Mouse (Mus musculus): ENCODE results near the gene Acsf2.
"Not testable (repeated sequence)": the region's sequence is repeated elsewhere in the genome, so short reads cannot be mapped to it uniquely, and the experiment has no call there.

Acsf2 gene

DNA sequence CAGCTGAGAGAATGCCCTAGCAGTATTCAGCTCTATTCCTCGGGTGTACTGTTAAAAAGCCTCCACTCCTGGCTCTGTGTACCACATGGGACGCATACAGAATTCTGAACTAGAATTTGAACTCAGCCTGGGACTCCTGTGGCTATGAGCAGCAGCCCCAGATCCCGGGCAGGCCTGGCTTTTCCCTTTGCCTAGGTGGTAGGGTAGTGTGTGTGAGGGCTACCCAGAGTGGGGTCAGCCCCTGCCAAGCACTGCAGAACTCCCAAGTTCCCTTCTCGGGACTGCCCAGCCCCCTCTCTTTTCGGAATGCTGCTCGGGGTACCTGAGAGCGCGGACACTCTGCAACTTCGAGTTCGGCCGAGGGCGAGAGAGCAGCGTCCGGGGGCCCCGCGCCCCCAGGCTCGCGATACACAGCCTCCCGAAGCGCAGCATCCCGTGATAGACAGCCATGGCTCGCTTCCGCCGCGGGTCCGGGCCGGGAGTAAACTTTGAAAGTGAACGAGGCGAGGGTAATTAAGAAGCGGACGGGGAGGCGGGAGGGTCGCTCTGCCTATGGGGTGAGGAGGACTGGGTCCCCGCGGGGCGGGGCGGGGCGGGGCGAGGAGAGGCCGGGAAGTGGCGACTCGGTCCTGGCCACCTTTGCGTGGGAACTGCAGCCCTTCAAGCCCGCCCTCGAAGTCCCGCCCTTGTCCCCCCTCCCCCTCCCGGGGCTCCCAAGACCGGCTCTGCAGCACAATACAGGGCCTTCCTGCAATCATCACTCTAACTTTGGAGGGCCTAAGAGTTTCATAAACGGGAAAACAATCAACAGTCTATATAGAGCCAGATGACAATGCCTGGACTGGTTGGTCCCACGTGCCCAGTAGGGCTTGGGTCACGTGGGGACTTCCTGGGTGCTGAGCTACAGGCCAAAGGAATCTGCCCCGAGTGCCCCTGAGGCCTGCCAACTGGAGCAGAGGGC is at the start of gene Acsf2:
Gene Acsf2, minus strand, starts transcription at position 551 of the 961 bp plus-strand sequence.
- peak; percentile 89 for DNase-seq (ENCODE audit: low read depth)

DNA sequence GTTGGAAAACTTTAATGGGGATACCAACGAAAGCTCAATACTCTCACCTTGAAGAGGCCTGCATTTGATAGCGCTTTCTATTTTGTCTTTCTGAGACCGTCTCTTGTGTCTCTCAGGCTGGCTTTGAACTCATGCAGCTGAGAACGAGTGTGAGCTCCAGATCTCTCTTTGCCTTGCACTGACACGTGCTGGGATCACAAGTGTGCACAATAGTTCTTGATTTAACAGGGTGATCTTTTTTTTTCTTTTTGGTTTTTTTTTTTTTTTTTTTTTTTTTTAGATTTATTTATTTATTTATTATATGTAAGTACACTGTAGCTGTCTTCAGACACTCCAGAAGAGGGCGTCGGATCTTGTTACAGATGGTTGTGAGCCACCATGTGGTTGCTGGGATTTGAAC is 49.6 kb upstream of the Acsf2 start:
- DNase-seq (ENCODE audit: low read depth) = not testable (repeated sequence)

DNA sequence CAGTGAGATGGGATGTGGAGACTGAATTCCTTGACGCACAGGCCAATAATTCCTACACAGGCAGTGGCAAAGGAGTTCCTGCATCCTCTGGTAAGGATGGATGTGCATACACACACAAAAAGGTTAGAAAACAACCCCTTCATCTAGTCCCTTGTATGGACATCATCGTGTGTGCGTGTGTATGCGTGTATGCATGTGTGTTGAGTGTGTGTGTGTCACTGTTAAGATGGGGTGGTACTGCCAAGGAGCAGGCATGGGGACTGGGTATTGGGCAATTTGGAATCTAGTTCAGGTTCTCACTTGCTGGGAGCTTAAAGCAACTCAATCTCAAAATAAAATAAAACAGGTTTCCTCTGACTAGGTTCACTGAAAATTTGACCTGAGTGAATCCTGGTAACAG is 44.8 kb upstream of the Acsf2 start:
- DNase-seq (ENCODE audit: low read depth) = no peak

DNA sequence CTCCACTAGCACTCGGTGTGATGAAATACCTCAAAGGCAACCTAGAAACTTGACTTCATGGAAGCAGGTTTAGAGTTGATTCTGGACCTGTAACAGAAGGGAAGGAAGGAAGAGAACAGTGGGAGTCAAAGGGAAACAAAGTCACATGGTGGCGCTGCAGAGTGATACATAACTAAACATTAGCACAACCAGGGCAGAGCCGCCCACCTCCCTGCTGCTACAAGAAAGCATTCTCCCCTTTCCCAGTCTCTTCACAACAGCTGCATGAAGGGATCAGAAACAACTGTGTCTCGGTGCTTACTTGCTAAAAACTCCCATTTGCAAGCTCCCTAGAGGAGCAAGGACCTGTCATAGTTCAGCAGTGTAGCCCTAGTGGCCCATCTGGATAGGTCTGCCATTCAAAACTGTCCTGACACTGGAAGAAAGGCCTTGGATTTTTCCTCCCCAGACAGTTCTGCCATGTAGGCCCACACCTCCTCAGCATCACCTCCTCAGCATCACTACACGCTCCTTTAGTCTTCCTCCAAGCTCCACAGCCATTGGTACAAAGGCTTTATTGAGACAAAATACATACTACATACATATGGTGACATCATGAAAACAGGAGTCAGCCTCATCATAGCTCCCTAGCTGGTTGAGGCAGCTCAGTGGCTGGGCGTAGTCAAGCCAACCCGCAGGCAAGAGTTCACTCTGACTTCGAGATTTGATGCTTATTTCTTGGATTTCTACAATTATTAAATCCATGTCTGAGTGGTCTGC is 43.0 kb upstream of the Acsf2 start:
- no peak for DNase-seq (ENCODE audit: low read depth)

DNA sequence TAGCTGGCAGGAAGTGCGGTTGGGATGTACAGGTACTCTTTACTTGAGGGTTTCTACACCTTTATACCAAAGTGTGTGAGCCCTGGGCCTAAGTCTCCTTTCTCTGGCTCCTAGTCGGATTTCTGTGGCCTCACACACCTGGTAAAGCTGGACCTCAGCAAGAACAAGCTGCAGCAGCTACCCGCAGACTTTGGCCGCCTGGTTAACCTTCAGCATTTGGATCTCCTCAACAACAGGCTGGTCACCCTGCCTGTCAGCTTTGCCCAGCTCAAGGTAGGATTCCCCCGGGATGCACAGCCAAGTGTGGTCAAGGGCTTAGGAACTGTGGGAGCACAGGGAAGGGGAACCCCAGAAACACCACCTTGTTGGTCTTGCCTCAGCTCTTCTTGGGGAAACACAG is 32.8 kb upstream of the Acsf2 start:
- no peak for DNase-seq (ENCODE audit: low read depth)

DNA sequence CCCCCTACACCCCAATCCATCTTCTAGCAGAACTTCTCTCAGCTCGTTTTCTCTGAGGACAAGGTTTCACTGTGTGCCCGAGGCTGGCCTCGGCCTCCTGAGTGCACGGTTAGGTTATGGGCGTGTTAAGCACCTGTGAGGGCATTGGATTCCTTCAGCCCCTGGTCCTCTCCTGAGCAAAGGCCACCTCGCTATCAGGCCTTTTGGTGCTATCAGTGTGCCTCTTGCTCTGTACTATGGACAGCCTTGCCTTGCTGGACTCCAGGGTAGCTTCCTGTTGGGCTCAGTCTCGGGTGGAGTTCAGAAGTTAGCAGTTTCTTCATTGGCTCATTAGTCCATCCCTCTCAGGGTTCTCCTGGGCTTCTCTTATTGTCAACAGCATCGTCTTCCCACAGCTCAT is 31.3 kb upstream of the Acsf2 start:
- DNase-seq (ENCODE audit: low read depth) = no peak

DNA sequence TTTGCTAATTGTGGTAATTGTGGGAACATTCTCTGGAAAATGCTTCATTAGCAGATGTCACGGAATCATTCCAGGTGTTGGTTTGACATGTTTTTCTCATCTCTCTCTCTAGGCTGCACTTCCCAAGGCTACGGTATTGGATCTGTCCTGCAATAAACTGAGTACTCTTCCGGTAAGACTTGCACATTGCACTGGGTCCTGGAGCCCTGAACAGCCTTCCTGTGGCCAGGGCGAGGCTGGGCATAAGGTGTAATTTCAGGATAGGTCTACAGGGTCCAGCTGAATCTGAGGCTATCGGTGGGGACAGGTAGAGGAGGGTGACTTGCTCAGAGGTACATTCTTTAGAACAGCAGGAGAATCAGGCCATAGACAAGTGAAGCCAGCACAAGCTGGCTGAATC is 30.3 kb upstream of the Acsf2 start:
- DNase-seq (ENCODE audit: low read depth) = no peak

DNA sequence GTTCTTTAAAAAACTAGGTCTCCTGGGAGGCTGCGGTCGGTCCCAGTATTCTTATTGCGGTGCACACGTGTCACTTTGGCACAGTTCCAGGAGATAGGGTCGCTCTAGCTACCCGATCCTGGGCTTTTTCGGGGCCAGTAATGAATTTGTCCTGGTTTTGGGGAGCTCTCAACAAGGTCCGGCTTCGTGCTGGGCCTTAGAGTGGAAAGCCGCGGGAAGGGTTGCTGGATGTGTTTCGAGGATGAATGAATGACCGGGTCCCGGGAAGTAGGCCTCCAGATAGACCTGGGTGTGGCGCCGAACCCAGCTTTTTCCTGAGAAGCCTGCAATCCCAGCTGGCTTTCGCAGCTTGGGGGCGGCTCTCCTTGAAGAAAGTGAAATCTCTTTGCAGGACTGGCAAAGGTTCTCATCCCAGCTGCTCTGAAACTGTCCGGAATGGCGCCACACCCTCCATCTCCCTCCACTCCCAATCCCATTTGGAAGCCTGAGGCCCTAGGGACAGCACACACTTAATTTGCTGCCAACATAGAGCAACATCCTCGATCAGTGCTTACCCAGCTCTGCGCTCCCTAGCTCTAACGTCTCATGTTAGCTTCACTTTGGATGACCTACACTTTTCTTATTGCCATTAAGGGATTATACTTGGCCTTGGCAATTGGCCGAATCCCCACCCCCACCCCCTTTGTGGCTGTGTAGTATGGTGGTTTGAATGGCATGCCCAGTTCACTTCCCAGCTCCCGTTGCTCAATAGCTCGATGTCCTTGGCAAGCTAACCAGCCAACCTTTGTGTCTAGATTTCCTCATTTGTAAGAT is 28.7 kb upstream of the Acsf2 start:
- peak; percentile 74 for DNase-seq (ENCODE audit: low read depth)

DNA sequence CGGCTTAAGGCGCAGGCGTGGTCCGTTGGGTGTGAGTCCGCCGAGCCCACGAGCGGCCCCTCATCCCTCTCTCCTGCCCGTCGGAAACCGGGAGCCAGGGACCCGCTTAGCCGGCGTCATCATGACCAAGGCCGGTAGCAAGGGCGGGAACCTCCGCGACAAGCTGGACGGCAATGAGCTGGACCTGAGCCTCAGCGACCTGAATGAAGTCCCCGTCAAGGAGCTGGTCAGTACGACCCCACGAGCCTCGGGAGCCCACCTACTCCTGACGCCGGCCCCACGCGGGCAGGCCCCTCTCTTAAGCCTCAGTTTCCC is 28.2 kb upstream of the Acsf2 start:
- no peak for DNase-seq (ENCODE audit: low read depth)

DNA sequence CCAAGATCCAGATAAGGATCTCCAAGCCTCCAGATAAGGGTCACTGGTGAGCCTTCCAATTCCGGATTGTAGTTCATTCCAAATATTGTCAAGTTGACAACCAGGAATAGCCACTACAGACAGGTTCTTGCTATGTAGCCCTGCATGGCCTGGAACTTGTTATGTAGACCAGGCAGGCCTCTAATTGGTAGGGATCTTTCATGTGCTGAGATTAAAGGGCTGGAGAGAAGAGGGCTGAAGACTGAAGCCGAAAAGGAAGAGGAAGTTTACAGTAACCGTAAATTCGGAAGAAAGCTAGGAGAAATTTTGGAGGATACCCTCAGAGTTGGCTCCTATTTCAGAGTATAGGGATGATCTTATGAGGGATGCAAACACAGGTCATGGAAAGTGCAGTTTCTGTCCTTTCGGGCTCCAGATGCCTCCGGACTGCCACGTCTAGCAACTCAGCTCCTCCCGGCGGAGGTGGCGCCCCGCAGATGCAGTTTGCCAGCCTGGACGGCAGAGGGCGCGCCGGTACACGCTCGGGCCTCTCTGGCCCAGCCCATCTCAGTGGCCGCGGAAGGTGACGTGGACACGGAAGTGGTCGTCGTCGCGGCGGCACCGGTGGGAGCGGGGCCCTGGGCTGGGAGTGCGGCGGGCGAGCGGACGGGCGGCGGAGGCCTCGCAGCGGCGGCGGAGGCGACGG is 27.7 kb upstream of the Acsf2 start, which contains the start of gene Lrrc59:
Gene Lrrc59, plus strand, starts transcription at position 569 of the 685 bp plus-strand sequence.
- peak; percentile 97 for DNase-seq (ENCODE audit: low read depth)

DNA sequence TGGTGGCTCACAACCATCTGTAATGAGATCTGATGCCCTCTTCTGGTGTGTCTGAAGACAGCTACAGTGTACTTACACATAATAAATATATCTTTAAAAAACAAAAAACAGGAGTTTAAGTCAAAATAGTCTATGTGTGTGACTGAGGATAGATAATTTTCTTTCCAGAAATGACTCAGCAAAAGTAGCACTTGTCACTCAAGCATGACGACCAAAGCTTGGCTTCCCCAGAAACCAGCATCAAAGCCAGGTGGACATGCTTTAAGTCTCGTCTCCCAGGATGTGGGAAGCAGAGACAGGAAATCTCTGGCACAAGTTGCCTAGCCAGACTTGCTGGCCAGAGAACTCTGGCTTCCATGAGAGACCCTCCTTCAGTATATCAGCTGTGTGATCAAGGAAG is 20.5 kb upstream of the Acsf2 start:
- DNase-seq (ENCODE audit: low read depth) = no peak

DNA sequence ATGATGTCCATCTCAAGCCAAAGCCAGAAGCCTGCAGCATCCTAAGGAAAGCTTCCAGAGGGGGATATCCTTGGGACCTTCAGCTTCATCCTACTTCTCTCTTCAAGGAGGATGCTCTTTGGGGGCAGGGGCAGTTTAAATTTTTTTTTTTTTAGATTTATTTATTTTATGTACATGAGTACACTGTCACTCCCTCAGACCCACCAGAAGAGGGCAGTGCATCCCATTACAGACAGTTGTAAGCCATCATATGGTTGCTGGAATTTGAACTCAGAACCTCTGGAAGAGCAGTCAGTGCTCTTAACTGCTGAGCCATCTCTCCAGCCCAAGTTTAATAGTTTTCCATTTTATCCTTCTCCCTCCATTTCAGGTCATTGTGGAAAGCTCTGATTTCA is 19.8 kb upstream of the Acsf2 start:
- DNase-seq (ENCODE audit: low read depth) = peak; percentile 43

DNA sequence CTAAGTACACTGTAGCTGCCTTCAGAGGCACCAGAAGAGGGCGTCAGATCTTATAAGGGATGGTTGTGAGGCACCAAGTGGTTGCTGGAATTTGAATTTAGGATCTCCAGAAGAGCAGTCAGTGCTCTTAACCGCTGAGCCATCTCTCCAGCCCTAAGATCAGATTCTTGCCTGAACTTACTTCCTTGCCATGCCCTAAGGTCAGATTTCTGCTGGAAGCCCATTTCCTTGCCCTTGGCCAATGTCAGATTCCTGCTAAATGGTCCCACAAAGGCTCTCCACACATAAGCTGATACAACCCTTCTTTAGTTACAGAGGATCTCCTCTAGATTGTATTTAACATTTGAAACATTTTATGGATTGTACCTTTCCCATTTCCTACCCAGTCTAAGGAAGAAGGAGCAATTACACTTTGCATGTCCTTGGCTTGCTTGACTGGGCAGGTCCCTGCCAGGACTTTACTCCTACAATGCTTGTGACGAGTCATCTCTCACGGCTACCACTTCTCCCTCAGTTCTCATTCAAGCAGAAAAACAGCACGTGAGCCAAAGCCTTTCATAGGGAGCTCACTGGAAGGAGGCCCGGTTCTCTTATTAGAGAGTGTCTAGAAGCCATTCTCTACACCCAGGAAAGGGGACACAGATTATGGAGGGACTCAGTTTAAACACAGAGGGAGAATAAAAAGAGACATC is 19.2 kb upstream of the Acsf2 start:
- DNase-seq (ENCODE audit: low read depth) = peak; percentile 56

DNA sequence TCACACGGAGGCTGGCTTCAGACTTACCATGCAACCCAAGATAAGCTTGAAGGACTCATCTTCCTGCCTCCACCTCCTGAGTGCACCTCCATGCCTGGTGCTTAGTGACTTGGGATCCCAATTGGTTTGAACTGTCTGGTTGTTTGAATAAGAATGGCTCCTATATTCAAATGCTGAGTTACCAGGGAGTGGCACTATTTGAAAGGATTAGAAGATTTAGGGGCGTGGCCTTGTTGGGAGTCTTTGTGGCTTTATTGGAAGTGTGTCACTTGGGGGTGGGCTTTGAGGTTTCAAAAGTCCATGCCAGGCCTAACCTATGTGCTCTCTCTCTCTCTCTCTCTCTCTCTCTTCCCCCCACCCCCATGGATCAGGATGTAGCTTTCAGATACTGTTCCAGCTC is 16.0 kb upstream of the Acsf2 start:
- no peak for DNase-seq (ENCODE audit: low read depth)

DNA sequence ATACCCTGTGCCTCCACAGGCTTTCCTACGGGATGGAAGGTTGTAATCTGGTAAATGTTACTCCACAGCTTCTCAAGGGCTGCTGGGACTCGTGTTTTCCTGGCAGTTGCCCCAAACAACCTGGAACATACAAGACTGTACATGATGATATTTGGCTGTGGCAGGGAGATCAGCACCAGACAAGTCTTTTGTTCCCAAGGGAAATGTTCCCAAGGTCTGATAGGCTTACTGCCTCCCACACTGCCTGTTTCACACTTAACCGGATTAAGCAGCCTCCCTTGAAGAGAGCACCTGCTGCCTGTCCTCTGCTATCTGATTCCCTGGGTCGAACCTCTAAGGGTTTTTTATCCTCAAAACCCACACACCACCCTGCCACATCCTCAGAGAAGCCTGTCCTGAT is 13.8 kb upstream of the Acsf2 start:
- peak; percentile 29 for DNase-seq (ENCODE audit: low read depth)

DNA sequence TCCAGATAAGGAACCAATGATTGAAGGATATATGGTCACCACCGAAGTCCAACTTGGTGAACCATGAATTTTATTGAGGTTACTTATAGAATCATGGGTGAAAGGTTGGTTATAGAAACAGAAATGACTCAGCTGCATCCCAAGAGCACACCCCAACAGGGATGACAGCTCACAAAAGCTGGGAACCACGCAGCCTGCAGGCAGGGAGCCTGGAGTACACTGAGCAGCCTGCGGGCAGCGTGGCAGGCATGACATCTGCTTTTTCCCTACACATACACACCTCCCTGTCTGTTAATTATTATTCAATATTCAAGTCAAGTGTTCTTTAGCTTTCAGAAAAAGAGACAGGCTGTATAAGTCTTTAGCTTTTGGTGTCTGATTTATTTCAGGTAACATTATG is 12.9 kb upstream of the Acsf2 start:
- DNase-seq (ENCODE audit: low read depth) = no peak

DNA sequence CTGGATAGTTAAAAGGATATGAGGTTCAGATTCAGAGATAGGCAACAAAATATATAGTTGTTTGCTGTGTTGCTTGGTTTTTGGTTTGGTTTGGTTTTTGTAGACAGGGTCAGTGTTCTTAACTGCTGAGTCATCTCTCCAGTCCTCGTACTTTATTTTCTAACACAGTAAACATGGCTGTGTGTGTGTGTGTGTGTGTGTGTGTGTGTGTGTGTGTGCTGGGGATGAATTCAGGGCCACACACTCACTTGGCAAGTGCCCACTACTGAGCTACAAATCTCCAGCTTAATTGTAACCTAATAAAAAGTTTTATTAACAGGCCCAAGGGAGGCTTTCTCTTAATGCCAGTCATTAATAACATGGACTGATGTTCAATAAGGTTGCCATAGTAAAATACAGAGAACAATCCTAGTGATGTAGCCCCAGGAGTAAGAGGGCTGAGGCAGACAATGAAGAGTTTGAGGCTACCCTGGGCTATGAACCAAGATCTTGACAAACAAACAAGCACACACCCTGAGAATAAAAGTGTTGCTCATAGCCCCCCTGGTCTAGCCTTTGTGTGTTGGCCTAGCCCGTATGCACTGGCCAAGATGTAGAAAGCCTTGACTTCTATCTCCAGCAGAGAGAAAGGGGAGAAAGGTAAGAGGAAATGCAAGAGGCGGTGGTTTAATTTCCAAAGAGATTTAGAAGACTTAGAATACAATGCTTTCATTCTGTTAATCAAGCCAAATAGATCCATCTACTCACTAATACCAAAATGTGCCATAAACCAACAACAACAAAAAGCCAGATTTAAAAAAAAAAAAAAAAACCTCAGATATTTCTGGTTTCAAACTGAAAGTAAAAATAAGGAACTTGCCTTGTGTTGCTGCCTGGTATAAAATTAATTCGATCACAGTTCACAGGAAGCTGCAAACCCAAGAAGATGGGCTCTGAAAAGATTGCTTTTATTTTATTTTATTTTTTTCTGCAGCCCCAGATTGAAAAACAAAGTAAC is 9.4 kb upstream of the Acsf2 start:
- DNase-seq (ENCODE audit: low read depth) = peak; percentile 74

DNA sequence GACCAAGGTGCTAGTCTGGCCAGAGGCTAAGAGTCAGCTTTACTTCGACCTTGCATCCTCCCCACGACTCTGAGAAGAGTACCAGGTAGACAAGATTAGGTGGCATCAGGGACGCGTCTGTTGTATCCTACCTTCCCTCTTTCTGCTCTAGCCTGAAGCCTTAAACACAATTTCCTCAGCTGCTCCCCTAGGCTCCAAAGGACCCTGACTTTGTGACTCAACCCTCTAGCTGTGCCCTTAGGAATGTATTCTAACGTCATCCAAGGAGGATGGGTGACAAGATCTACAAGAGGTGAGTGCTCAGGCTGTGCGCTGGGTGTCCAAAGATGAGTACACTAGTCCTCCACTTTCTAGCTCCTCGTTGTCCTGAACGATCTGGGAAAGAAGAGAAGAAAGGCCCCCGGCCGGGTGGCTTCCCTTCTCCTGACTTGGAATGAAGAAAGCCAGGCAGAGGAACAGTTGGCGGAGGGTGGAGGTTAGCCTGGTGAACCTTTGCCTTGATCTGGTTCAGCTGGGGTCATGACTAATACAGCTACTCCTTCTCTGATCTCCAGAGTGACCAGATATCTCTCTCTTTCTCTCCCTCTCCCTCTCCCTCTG is 785 bp upstream of the Acsf2 start:
- no peak for DNase-seq (ENCODE audit: low read depth)

DNA sequence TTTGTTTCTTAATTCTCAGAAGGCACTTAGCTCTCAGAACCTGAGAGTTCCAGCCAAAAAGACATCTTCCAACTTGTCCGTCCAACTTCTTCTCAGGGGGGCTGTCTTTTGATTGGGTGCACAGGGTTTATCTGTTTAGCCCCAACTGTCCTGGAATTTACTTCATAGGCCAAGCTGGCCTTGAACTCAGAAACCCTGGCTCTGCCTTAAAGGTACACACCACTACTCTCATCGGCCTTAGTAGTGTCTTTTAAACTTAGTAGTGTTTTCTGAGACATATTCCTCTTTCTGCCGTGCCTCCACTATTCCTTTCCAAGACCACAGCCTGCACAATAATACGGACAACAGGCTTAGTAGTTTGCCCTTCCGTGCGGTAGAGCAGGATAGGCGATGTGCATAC is 1.2 kb downstream of the Acsf2 start:
- no peak for DNase-seq (ENCODE audit: low read depth)
